ENCODE assay signal across 8 mouse cellular contexts in the genomic region with DNA sequence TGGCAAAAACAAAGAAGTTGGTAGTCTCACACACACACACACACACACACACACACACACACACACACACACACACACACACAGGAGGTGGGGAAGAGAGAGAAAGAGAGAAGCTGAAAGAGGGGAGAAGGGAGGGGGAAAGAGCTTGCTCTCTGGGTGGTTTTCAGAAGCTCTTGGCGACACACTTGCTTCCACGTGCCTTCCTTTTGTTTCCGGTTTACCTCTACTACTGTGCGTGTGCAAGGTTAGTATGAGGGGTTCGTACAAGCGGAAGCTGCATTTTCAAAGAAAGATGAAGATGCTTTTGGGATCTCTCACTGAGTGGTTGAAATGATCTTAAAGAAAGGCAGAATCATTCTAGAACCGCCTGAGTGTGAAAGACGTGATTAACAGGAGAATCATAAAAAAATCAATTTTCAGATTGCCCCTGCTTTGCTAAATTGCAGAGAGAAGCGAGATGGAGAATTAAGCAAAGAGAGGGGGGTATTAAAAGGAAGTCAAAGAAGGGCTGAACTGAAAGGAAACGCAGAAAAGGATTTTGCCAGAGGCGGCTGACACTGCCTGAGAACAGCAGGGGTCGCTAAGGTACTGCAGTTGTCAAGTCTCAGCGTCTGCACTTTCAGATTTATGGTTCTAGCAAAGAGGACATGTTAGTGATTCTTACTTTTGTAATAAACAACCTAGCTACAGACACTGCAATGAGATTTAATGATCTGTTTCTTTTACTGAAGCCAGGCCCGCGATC.
DNase-seq lines count a peak whose midpoint lies in the region; ATAC-seq and TF ChIP-seq lines count a peak whose summit lies in the region.

No protein-coding gene starts in this region.

- no peak overlapping the region for H3K9ac ChIP-seq in midbrain, postnatal 0 days (replicated peaks; ENCODE audit: low read length, poor library complexity, severe bottlenecking)

- H3K36me3 ChIP-seq in midbrain, postnatal 0 days (ENCODE audit: insufficient read depth, low read length) = no peaks in the 10 kb centered on the region

- intact Hi-C loops in left cerebral cortex, postnatal 36 days (cut with DNase I) = loop anchor here (1.0 to 5.0 kb wide), 3 partner anchors 560 to 1012 kb away; no protein-coding TSS in a partner anchor

- peak; percentile 94 for TF ChIP-seq CTCF in midbrain, postnatal 0 days (IDR thresholded peaks at IDR 0.05)

- 0 out of 2 replicates have a peak, but pooled peaks have one; percentile 44 for ATAC-seq in midbrain, postnatal 0 days (ENCODE audit: low FRiP score)

- peak; percentile 18 for DNase-seq in gastrocnemius, postnatal 10 days
- no peak for DNase-seq in gastrocnemius, adult 18-20 months (ENCODE audit: low spot score)
- peak; percentile 6 for DNase-seq in cerebellum, adult 9-11 months
- peak; percentile 32 to 71 for DNase-seq in frontal cortex, postnatal 10 days (ENCODE audit: low spot score in 2 of 2)
- peak; percentile 22 for DNase-seq in kidney, adult 18-20 months
- peak; percentile 62 to 64 for DNase-seq in left cerebral cortex, postnatal 36 days (ENCODE audit: low spot score in 2 of 2)
- peak; percentile 92 for DNase-seq in midbrain, postnatal 0 days (ENCODE audit: low spot score)
- peak; percentile 25 for DNase-seq in yolk sac, embryonic 10.5 days (ENCODE audit: low spot score)

- H3K27ac ChIP-seq in midbrain, postnatal 0 days (ENCODE audit: low read depth, low read length) = no peak overlapping the region

- no peaks in the 10 kb centered on the region for H3K27me3 ChIP-seq in midbrain, postnatal 0 days (ENCODE audit: insufficient read depth, low read length)

- WGBS in midbrain, postnatal 0 days = 11% methylated on average over 15 of the region's 15 CpGs

- H3K4me1 ChIP-seq in midbrain, postnatal 0 days (ENCODE audit: insufficient read depth, low read length) = no peaks in the 10 kb centered on the region

- H3K4me2 ChIP-seq in midbrain, postnatal 0 days (ENCODE audit: low read depth, low read length, poor library complexity, severe bottlenecking) = peak overlapping the region; percentile 39

- H3K4me3 ChIP-seq in midbrain, postnatal 0 days (ENCODE audit: low read depth, low read length) = no peak overlapping the region; the same call in 1 of the 2 replicates

- no peaks in the 10 kb centered on the region for H3K9me3 ChIP-seq in midbrain, postnatal 0 days (ENCODE audit: low read length)
